Mouse (Mus musculus): ENCODE data around the gene Syk. TPM values are rescaled to one million over a fixed set of nuclear protein-coding genes. Genes with fewer than 3 reads are reported as not detected.

Syk gene
- polyA plus RNA-seq, 1 experiment from 2014 or later = 10.1 TPM

GRCm38 (mm10) chr13:52600015-52600643 is 17.2 kb downstream of the Syk start:
- Histone ChIP-seq H3K4me3 (ENCODE audit: low read depth, low read length) (no peak overlapping the region), H3K9ac (ENCODE audit: low read depth, low read length) (no peak overlapping the region), H3K4me1 (replicated peaks; ENCODE audit: control insufficient read depth, insufficient read depth, low read length) (peaks cover 8% of the 10 kb centered on the region; the same call in 1 of the 2 replicates), H3K4me2 (no peak overlapping the region), H3K27me3 (replicated peaks; ENCODE audit: control insufficient read depth, insufficient read depth, low read length) (no peaks in the 10 kb centered on the region), H3K27ac (ENCODE audit: low read depth, low read length) (no peak overlapping the region), H3K36me3 (ENCODE audit: control insufficient read depth, insufficient read depth, low read length) (no peaks in the 10 kb centered on the region), H3K9me3 (ENCODE audit: control insufficient read depth, low read length) (no peaks in the 10 kb centered on the region)
- WGBS = 71% methylated on average over 4 of the region's 4 CpGs
- ATAC-seq (replicated peaks; ENCODE audit: low FRiP score) (no peak), DNase-seq (ENCODE audit: low spot score) (no peak)

DNA sequence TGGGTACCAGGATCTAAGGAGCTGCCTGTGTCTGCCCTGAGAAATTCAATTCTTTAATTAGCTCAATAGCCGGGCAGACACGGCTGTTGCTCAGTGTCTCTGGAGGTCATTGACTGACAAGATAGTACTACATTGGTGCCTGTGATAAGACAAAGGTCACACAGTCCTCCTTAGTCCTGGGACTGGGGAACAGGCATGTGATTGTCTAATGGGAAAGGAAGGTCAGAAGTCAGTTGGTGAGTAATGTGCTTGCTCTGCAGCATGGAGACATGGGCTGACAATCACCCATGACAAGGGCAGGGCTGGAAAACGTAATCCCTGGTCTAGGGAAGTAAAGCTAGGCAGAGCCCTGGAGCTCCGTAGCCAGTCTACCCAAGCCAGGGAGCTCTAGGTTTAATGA is 19.8 kb downstream of the Syk start:
- ATAC-seq (replicated peaks; ENCODE audit: low FRiP score) = no peak

GRCm38 (mm10) chr13:52603704-52604349 is 20.9 kb downstream of the Syk start:
- no peaks in the 10 kb centered on the region for H3K27me3 ChIP-seq (replicated peaks; ENCODE audit: control insufficient read depth, insufficient read depth, low read length)
- no peaks in the 10 kb centered on the region for H3K36me3 ChIP-seq (ENCODE audit: control insufficient read depth, insufficient read depth, low read length)
- H3K9me3 ChIP-seq (ENCODE audit: control insufficient read depth, low read length) = no peaks in the 10 kb centered on the region
- ATAC-seq (replicated peaks; ENCODE audit: low FRiP score) (no peak), DNase-seq (ENCODE audit: low spot score) (no peak)
- H3K9ac ChIP-seq (ENCODE audit: low read depth, low read length) = no peak overlapping the region
- peaks cover 16% of the 10 kb centered on the region; the same call in 1 of the 2 replicates for H3K4me1 ChIP-seq (replicated peaks; ENCODE audit: control insufficient read depth, insufficient read depth, low read length)
- H3K4me3 ChIP-seq (ENCODE audit: low read depth, low read length) = no peak overlapping the region
- no peak overlapping the region for H3K27ac ChIP-seq (ENCODE audit: low read depth, low read length)
- no peak overlapping the region for H3K4me2 ChIP-seq
- WGBS = 83% methylated on average over 6 of the region's 6 CpGs

More for the DNA sequence above, 19.8 kb downstream of the Syk start:
- Histone ChIP-seq H3K27me3 (replicated peaks; ENCODE audit: control insufficient read depth, insufficient read depth, low read length) (no peaks in the 10 kb centered on the region), H3K4me1 (replicated peaks; ENCODE audit: control insufficient read depth, insufficient read depth, low read length) (peaks cover 14% of the 10 kb centered on the region; the same call in 1 of the 2 replicates), H3K9ac (ENCODE audit: low read depth, low read length) (no peak overlapping the region), H3K27ac (ENCODE audit: low read depth, low read length) (no peak overlapping the region), H3K36me3 (ENCODE audit: control insufficient read depth, insufficient read depth, low read length) (no peaks in the 10 kb centered on the region), H3K4me3 (ENCODE audit: low read depth, low read length) (no peak overlapping the region), H3K4me2 (no peak overlapping the region), H3K9me3 (ENCODE audit: control insufficient read depth, low read length) (no peaks in the 10 kb centered on the region)
- no peak for DNase-seq (ENCODE audit: low spot score)
- 30% methylated on average over 4 of the region's 4 CpGs for WGBS

- H3K4me2 ChIP-seq = no peak overlapping the region
- 87% methylated on average over 3 of the region's 3 CpGs for WGBS
- no peaks in the 10 kb centered on the region for H3K36me3 ChIP-seq (ENCODE audit: control insufficient read depth, insufficient read depth, low read length)
- no peaks in the 10 kb centered on the region for H3K9me3 ChIP-seq (ENCODE audit: control insufficient read depth, low read length)
- no peaks in the 10 kb centered on the region for H3K27me3 ChIP-seq (replicated peaks; ENCODE audit: control insufficient read depth, insufficient read depth, low read length)
- H3K4me1 ChIP-seq (replicated peaks; ENCODE audit: control insufficient read depth, insufficient read depth, low read length) = peaks cover 16% of the 10 kb centered on the region; the same call in 1 of the 2 replicates
- no peak overlapping the region for H3K9ac ChIP-seq (ENCODE audit: low read depth, low read length)
- no peak overlapping the region for H3K27ac ChIP-seq (ENCODE audit: low read depth, low read length)
- DNase-seq (ENCODE audit: low spot score) (no peak), ATAC-seq (replicated peaks; ENCODE audit: low FRiP score) (no peak)
- no peak overlapping the region for H3K4me3 ChIP-seq (ENCODE audit: low read depth, low read length)
Observed at GRCm38 (mm10) chr13:52605006-52605405, 22.0 kb downstream of the Syk start.

DNA sequence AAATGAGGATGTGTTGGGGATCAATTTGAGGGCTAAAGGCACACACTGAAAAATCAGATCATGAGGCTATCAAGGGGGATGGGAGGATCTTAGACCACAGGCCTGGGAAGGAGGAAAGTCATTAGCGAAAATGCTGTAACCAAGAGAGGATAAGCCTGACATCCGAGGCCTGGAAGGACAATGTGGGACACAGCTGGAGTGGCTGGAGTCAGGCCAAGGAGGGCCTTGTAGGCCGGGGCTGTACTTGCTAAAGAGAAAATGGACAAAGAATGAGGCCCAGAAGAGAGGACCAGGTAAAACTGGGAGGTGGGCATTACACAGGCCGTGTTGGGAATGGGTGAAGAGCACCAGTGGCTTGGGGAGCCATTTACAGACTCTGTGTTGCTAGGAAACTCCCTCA is 22.9 kb downstream of the Syk start:
- Histone ChIP-seq H3K27me3 (replicated peaks; ENCODE audit: control insufficient read depth, insufficient read depth, low read length) (no peaks in the 10 kb centered on the region), H3K4me3 (ENCODE audit: low read depth, low read length) (no peak overlapping the region), H3K27ac (ENCODE audit: low read depth, low read length) (no peak overlapping the region), H3K4me1 (replicated peaks; ENCODE audit: control insufficient read depth, insufficient read depth, low read length) (peaks cover 16% of the 10 kb centered on the region; the same call in 1 of the 2 replicates), H3K36me3 (ENCODE audit: control insufficient read depth, insufficient read depth, low read length) (no peaks in the 10 kb centered on the region), H3K4me2 (no peak overlapping the region), H3K9me3 (ENCODE audit: control insufficient read depth, low read length) (no peaks in the 10 kb centered on the region), H3K9ac (ENCODE audit: low read depth, low read length) (no peak overlapping the region)
- 84% methylated on average over 4 of the region's 4 CpGs for WGBS
- ATAC-seq (replicated peaks; ENCODE audit: low FRiP score) (no peak), DNase-seq (ENCODE audit: low spot score) (no peak)

DNA sequence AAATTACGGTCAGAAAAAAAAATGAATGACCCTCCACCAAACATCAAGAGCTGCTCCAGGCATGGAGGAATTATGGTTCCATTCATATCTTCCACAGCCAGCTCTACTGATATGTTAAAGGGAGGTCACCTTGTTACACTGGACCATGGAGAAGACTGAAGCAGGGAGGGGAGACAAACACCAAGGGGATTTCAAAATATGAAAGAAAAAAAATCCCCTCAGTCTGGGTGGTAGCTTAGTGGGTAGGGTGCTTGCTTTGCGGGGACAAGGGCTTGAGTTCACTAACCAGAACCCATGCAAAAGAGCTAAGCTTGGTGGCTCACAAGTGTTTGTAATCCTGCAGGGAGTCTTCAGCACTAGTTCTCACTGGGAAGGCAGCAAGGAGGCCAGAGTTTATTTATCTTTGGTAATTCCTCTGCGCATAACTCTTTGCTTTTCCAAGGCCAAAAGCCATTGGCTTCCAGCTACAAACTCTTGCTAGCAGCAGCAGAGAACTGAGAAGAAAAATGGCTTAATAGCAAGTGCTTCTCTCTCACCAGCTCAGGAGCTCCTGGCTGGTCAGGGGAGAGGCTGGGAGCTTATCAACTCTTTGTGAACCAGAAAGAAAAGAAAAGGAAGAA is 23.8 kb downstream of the Syk start:
- H3K27ac ChIP-seq (ENCODE audit: low read depth, low read length) = no peak overlapping the region
- H3K9ac ChIP-seq (ENCODE audit: low read depth, low read length) = no peak overlapping the region
- peaks cover 16% of the 10 kb centered on the region; the same call in 1 of the 2 replicates for H3K4me1 ChIP-seq (replicated peaks; ENCODE audit: control insufficient read depth, insufficient read depth, low read length)
- 71% methylated on average over 3 of the region's 3 CpGs for WGBS
- ATAC-seq (replicated peaks; ENCODE audit: low FRiP score) = no peak
- H3K36me3 ChIP-seq (ENCODE audit: control insufficient read depth, insufficient read depth, low read length) = no peaks in the 10 kb centered on the region
- no peaks in the 10 kb centered on the region for H3K9me3 ChIP-seq (ENCODE audit: control insufficient read depth, low read length)
- no peaks in the 10 kb centered on the region for H3K27me3 ChIP-seq (replicated peaks; ENCODE audit: control insufficient read depth, insufficient read depth, low read length)
- DNase-seq (ENCODE audit: low spot score) = no peak
- no peak overlapping the region for H3K4me2 ChIP-seq
- H3K4me3 ChIP-seq (ENCODE audit: low read depth, low read length) = no peak overlapping the region

GRCm38 (mm10) chr13:52607964-52608363 is 25.0 kb downstream of the Syk start:
- no peak overlapping the region for H3K27ac ChIP-seq (ENCODE audit: low read depth, low read length)
- no peak overlapping the region for H3K4me3 ChIP-seq (ENCODE audit: low read depth, low read length)
- WGBS = 89% methylated on average over 1 of the region's 1 CpGs
- no peaks in the 10 kb centered on the region for H3K27me3 ChIP-seq (replicated peaks; ENCODE audit: control insufficient read depth, insufficient read depth, low read length)
- H3K9ac ChIP-seq (ENCODE audit: low read depth, low read length) = no peak overlapping the region
- H3K9me3 ChIP-seq (ENCODE audit: control insufficient read depth, low read length) = no peaks in the 10 kb centered on the region
- no peak overlapping the region for H3K4me2 ChIP-seq
- no peaks in the 10 kb centered on the region for H3K36me3 ChIP-seq (ENCODE audit: control insufficient read depth, insufficient read depth, low read length)
- no peak for DNase-seq (ENCODE audit: low spot score)
- no peak for ATAC-seq (replicated peaks; ENCODE audit: low FRiP score)
- H3K4me1 ChIP-seq (replicated peaks; ENCODE audit: control insufficient read depth, insufficient read depth, low read length) = peaks cover 10% of the 10 kb centered on the region; the same call in 1 of the 2 replicates

GRCm38 (mm10) chr13:52610463-52610862 is 27.5 kb downstream of the Syk start:
- Histone ChIP-seq H3K4me1 (replicated peaks; ENCODE audit: control insufficient read depth, insufficient read depth, low read length) (peaks cover 8% of the 10 kb centered on the region; the same call in 1 of the 2 replicates), H3K9me3 (ENCODE audit: control insufficient read depth, low read length) (no peaks in the 10 kb centered on the region), H3K9ac (ENCODE audit: low read depth, low read length) (no peak overlapping the region), H3K27me3 (replicated peaks; ENCODE audit: control insufficient read depth, insufficient read depth, low read length) (no peaks in the 10 kb centered on the region), H3K36me3 (ENCODE audit: control insufficient read depth, insufficient read depth, low read length) (no peaks in the 10 kb centered on the region), H3K4me2 (no peak overlapping the region), H3K4me3 (ENCODE audit: low read depth, low read length) (no peak overlapping the region), H3K27ac (ENCODE audit: low read depth, low read length) (no peak overlapping the region)
- no peak for DNase-seq (ENCODE audit: low spot score)
- no peak for ATAC-seq (replicated peaks; ENCODE audit: low FRiP score)
- WGBS = 76% methylated on average over 7 of the region's 7 CpGs

Data from liver, embryonic 11.5 days (tissue).